Mouse (Mus musculus) G1E-ER4 (cell line): ENCODE data around the gene Aplp1. TPM values are rescaled to one million over a fixed set of nuclear protein-coding genes. Genes with fewer than 3 reads are reported as not detected.

Source experiments
- GATA1 ChIP-seq: IDR thresholded peaks from one replicate; pipeline ENCODE4 v1.8.0; 2012; ENCODE audit warnings: low read length, inconsistent platforms
- polyA plus RNA-seq: library from polyadenylated mRNA; stranded (reverse); fragments of >175 nt; gene quantifications from 2 replicates; pipeline ENCODE4 v1.2.3, GENCODE M21; 2012

The Aplp1 gene
- polyA plus RNA-seq, 1 experiment = not detected

DNA sequence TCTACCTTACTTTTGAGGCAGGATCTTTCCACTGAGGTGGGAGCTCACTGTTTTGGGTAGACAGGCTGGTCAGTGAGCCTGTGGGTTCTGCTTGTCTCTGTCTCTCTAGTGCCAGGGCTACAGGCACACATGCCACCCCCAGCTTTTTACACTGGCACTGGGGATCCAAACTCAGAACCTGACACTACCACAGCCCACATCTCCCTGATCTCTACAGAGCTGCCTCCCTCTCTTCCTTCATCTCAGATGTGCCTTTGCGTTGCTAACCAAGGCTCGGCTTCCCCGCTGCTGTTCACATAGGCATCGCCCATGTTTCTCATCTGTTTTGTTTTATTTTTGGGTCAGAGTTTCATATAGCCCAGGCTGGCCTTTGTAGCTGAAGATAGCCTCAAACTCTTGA, 51.7 kb downstream of the Aplp1 start:
- TF ChIP-seq GATA1 = no peak

DNA sequence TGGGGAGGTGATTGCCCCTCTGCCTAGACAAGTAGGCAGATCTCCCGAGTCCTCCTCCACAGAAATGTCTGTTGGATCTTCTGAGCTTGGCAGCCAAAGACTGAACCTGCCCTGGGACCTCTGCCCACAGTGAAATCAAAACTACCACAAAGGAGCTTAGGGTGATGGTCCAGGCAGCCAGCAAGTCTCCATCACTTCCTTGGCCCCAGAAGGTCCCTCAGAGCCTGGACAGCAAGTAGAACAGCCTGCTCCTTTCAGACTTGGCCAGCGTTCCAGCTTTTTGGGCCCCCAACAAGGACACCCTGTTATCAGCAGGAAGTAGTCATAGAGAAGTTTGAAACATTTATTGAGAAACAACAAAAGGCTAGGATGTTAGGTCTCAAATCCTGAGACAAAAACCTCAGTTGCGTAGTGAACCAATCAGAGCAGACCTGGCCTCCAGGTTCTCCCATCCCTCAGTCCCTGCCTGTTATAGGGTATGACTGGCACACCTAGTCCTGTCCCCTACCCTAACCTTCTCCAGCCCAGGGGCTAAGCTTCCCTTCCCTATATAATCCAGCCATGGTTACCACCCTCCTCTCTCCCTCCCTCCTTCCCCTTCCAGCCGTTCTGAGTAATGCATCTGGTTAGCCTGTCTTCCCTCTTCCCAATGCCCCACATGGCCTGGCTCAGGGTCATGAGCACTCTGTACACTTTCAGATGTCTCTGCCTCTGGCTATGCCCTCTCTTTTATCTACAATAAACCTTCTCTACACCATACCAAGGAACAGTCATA, 52.4 kb downstream of the Aplp1 start:
- no peak for TF ChIP-seq GATA1

Other genes starting within 250 kb of the Aplp1 start
- gene Capns1, start 246.7 kb downstream of the Aplp1 start, polyA plus RNA-seq = 142 and 154 TPM in 2 replicates
- 126 and 136 TPM in 2 replicates for gene Polr2i, start 213.6 kb downstream of the Aplp1 start, polyA plus RNA-seq
- 68.1 and 70.9 TPM in 2 replicates for gene Tbcb, start 213.3 kb downstream of the Aplp1 start, polyA plus RNA-seq
- 0.15 TPM in 1 of 2 replicates, not detected in the other for gene Ovol3, start 209.8 kb downstream of the Aplp1 start, polyA plus RNA-seq
- gene Thap8, start 165.4 kb downstream of the Aplp1 start, polyA plus RNA-seq = 0.12 and 0.26 TPM in 2 replicates
- gene Wdr62, start 165.1 kb downstream of the Aplp1 start, polyA plus RNA-seq = 40.6 and 75.2 TPM in 2 replicates
- gene Clip3, start 153.8 kb downstream of the Aplp1 start, polyA plus RNA-seq = 0.24 TPM in 1 of 2 replicates, not detected in the other
- 59.9 and 74.5 TPM in 2 replicates for gene Alkbh6, start 136.8 kb downstream of the Aplp1 start, polyA plus RNA-seq
- 7.1 and 8.8 TPM in 2 replicates for gene Syne4, start 130.7 kb downstream of the Aplp1 start, polyA plus RNA-seq
- 0.39 and 0.44 TPM in 2 replicates for gene E130208F15Rik, start 123.8 kb downstream of the Aplp1 start, polyA plus RNA-seq
- 23.4 and 30.5 TPM in 2 replicates for gene Sdhaf1, start 121.6 kb downstream of the Aplp1 start, polyA plus RNA-seq
- not detected in 2 replicates for gene Lrfn3, start 82.8 kb downstream of the Aplp1 start, polyA plus RNA-seq
- gene Tyrobp, start 31.8 kb downstream of the Aplp1 start, polyA plus RNA-seq = 0.25 TPM in 1 of 2 replicates, not detected in the other
- not detected in 2 replicates for gene Hcst, start 25.7 kb downstream of the Aplp1 start, polyA plus RNA-seq
- 0.12 and 0.16 TPM in 2 replicates for gene Nfkbid, start 23.8 kb downstream of the Aplp1 start, polyA plus RNA-seq
- not detected in 2 replicates for gene Kirrel2, start 12.2 kb upstream of the Aplp1 start, polyA plus RNA-seq
- gene Nphs1, start 12.8 kb upstream of the Aplp1 start, polyA plus RNA-seq = not detected in 2 replicates
- gene Prodh2, start 48.1 kb upstream of the Aplp1 start, polyA plus RNA-seq = not detected in 2 replicates
- 70.2 and 78.5 TPM in 2 replicates for gene Arhgap33, start 89.5 kb upstream of the Aplp1 start, polyA plus RNA-seq
- 17.1 and 19.6 TPM in 2 replicates for gene Hspb6, start 106.6 kb upstream of the Aplp1 start, polyA plus RNA-seq
- gene Proser3, start 106.8 kb upstream of the Aplp1 start, polyA plus RNA-seq = 32.5 and 41.8 TPM in 2 replicates
- gene Lin37, start 114.3 kb upstream of the Aplp1 start, polyA plus RNA-seq = 145 and 158 TPM in 2 replicates
- 85.2 and 111 TPM in 2 replicates for gene U2af1l4, start 117.8 kb upstream of the Aplp1 start, polyA plus RNA-seq
- 2.4 and 5.3 TPM in 2 replicates for gene Gm49396, start 117.8 kb upstream of the Aplp1 start, polyA plus RNA-seq
- gene Psenen, start 118.1 kb upstream of the Aplp1 start, polyA plus RNA-seq = 49.9 and 57.2 TPM in 2 replicates
- 3.7 and 8.3 TPM in 2 replicates for gene Igflr1, start 119.9 kb upstream of the Aplp1 start, polyA plus RNA-seq
- 137 and 147 TPM in 2 replicates for gene Kmt2b, start 143.2 kb upstream of the Aplp1 start, polyA plus RNA-seq
- gene Zbtb32, start 153.4 kb upstream of the Aplp1 start, polyA plus RNA-seq = 0.31 and 0.49 TPM in 2 replicates
- 1.4 and 2.7 TPM in 2 replicates for gene Upk1a, start 167.3 kb upstream of the Aplp1 start, polyA plus RNA-seq
- gene Cox6b1, start 180.6 kb upstream of the Aplp1 start, polyA plus RNA-seq = 98.1 and 264 TPM in 2 replicates
- gene Etv2, start 190.3 kb upstream of the Aplp1 start, polyA plus RNA-seq = not detected in 2 replicates
- 415 and 519 TPM in 2 replicates for gene Rbm42, start 204.8 kb upstream of the Aplp1 start, polyA plus RNA-seq
- 38.7 and 69.6 TPM in 2 replicates for gene Haus5, start 219.5 kb upstream of the Aplp1 start, polyA plus RNA-seq
- not detected in 2 replicates for gene Pmis2, start 226.1 kb upstream of the Aplp1 start, polyA plus RNA-seq